Mouse (Mus musculus) bone marrow macrophage, adult 2 months (primary cell): ENCODE measurements at regions not wholly inside any gene's neighbourhood (a gene's known extent, or its start where the extent isn't known, plus 50 kb on each side); places are given as distances from the start of the nearest gene placed in this dataset.
"Not testable (repeated sequence)": the region's sequence is repeated elsewhere in the genome, so short reads cannot be mapped to it uniquely, and the experiment has no call there.

ENCODE experiments used
- CTCF ChIP-seq: IDR thresholded peaks from 2 replicates; pipeline ENCODE4 v1.5.1; 2012; ENCODE audit warnings: low read depth, mild to moderate bottlenecking, low read length, moderate library complexity
- POLR2A ChIP-seq: IDR thresholded peaks from 2 replicates; pipeline ENCODE4 v1.6.1; 2012; ENCODE audit warnings: mild to moderate bottlenecking, low read depth, low read length, borderline replicate concordance

DNA sequence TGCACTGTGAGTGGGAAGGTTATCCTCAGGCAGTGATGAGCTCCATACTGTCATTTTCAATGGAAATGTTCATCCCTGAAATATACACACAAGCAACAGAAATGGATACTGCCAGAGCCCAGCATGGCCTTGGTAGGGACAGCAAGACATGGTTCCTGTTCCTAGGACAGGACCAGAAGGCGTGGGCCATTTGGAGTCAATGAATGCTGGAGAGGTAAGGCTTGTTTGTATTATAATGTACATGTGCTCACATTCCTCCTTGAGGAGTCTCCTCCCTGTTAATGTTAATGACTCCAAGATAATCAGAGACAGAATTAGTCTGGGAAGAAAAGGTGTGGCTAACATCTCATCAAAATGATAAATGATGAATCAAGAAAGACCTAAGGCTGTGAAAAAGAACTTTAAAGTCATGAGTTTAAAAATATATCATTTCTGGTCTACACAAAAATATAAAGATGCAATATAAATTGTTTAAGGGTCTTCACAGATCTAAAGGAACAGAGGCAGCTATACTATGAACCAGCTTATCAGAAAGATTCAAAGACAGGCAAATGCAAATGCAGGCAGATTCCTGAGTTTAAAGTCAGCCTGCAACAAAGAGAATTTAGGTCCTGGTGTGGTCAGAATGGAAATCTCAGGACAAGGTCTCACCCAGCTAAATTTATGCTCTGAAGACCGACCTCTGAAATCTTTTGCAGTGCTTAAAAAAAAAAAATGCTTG, 51.6 kb upstream of the Zfp808 start:
- not testable (repeated sequence) for TF ChIP-seq POLR2A, CTCF
